Mouse (Mus musculus): ENCODE measurements around the gene Negr1. TPM values are rescaled to one million over a fixed set of nuclear protein-coding genes. Genes with fewer than 3 reads are reported as not detected.

Negr1 gene
- total RNA-seq, 4 experiments from 2014 or later = 0.41 to 0.94 (median 0.84) TPM

- peak; percentile 7 for DNase-seq (ENCODE audit: low spot score)
These were observed 111.0 kb downstream of the Negr1 start for GRCm38 (mm10) chr3:156672560-156672959.

- no peak for DNase-seq (ENCODE audit: low spot score)
These were observed 128.5 kb downstream of the Negr1 start for GRCm38 (mm10) chr3:156690059-156690605.

DNA sequence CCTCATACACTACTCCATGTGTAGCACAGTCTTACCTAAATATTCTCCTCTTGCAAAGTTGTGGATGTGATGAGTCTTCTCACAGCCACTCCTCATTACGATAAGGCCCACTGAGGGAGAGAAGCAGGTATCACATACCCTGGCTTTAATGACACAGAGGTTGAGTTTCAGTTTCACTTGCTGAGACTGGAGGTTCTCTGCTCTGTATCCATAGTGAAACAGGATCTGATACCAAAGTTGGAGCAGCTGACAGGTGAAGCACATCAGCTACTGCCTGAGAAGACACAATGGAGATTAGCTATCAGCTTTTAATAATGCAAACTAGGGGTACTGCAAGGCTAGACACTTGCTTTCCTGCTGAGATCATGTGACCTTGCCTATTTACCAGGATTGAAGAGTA is 137.1 kb downstream of the Negr1 start:
- DNase-seq (ENCODE audit: low spot score) = no peak

DNA sequence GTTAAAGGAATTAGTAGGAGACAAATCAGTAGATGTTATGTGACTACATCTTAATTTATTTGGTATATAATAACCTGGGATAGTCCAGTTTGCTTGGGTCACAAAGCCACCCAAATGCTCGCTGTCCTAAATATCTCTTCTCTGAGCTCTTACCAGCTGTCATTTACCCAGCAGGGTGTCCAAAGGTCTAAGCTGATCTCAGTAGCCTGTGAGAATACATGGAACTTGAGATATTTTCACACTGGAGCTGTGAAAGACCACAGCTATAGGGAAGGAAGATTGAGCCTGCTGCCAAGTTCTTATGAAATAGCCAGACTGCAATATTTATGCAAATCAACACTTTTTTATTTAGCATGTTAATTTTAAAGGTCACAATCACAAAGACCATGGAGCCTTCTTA is 141.6 kb downstream of the Negr1 start:
- DNase-seq (ENCODE audit: low spot score) = no peak

GRCm38 (mm10) chr3:156710240-156710639 is 148.6 kb downstream of the Negr1 start:
- no peak for DNase-seq (ENCODE audit: low spot score)

DNA sequence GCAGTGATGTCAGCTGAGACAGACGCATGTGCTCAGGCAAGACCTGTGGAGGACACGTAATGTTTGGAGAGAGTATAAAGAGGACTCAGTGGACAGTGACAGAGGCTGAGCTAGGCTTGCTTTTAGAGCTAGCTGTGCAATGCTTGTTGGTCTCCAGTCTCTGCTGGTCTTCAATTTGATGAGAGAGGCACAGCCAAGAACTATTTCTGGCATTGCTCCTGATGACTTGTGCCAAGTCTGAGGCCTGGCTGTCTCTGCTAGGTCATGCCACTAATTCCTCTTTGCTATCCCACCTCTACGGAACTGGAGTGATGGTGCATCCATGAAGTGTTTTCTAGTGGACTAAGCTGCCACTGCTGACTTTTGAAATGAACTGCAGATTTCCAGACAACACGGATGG is 149.1 kb downstream of the Negr1 start:
- no peak for DNase-seq (ENCODE audit: low spot score)

DNA sequence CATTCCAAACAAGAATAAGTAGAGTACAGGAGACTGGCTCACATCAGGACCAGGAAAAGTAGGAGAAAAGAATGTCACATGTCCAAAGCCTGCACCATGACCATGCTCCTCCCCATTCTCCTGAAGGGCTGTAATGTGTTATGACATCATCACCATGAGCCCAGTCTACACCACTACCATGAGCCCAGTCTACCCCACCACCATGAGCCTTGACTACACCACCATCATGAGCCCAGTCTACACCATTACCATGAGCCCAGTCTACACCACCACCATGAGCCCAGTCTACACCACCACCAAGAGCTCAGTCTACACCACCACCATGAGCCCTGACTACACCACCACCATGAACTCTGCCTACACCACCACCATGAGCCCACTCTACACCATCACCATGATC is 174.7 kb downstream of the Negr1 start:
- DNase-seq (ENCODE audit: low spot score) = no peak

DNA sequence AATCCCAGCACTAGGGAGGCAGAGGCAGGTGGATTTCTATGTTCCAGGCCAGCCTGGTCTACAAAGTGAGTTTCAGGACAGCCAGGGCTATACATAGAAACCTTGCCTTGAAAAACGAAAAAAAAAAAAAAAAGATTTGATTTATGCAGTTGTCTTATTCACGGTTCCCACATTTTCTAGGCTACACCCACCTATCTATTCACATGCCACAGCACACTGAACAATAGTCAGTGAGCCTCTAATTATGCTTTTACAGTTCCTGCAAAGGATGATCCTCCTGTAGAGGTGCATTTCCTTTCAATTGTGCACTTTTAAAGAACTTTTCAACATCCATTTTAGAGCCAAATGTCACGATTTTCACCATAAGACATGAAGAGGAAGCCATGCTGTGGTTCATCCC is 177.9 kb downstream of the Negr1 start:
- no peak for DNase-seq (ENCODE audit: low spot score)

DNA sequence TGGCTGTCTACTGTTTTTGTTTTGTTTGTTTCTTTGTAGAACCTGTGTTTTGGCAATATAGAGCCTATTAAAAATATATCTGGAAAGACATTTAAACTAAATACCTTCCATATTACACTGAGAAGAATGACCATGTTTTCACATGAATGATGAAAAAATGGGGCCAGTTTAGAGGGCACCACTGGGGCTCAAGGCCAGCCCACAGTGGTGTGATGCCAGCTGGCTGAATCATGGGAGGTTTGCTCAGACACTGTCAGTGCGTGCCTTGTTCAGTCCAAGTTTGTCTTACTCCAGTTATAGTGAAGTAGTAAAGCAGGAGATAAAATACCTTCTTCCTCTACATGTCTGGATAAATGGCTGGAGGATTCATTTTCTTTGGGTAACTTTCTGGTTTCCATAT is 181.7 kb downstream of the Negr1 start:
- no peak for DNase-seq (ENCODE audit: low spot score)

- DNase-seq (ENCODE audit: low spot score) = no peak
These were observed 183.7 kb downstream of the Negr1 start for GRCm38 (mm10) chr3:156745218-156745770.

DNA sequence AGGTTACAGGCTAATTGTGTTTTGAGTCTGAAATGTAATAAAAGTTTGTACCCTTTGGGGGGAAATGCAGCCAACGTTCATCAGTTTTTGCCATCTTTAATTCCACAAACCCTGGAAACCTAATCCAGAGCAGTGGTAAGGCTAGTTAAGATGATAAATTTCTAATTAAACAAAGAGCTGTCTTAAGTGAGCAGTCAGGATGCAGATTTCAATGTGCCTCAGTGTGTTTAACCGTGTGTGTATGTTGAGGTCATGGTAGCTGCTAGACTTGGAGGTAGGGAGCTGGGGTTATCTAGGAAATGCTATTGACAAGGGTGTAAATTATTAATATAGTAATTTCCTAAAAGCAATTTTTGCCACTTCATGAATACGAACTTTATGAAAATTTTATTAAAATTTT is 185.9 kb downstream of the Negr1 start:
- DNase-seq (ENCODE audit: low spot score) = no peak

DNA sequence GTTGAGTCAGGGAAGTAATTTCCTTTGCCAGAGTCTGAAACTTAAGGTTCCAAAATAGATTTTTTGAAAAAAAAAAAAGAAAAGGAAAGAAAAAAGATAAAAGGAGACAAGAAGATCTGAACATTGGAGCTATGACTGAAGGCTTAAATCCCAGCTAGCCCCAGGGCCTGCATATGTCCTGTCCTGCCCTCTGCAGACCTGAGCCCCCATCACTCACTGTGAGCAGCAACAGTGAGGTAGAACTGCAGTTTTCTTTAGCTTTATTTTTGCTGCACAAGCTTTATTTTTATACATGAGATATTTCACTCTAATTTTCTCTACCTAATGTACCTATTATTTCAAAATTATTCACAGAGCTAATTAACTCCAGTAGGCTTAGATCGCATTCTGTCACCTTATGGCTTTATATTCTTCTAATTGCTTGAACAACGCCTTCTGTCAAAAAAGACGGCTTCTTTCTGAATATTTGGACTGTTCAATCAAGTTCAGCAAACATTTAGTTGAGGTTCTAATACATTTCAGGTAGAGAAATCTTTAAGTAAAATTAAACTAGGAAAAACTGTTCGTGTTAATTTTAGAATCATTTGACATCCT is 192.3 kb downstream of the Negr1 start:
- DNase-seq (ENCODE audit: low spot score) = no peak

DNA sequence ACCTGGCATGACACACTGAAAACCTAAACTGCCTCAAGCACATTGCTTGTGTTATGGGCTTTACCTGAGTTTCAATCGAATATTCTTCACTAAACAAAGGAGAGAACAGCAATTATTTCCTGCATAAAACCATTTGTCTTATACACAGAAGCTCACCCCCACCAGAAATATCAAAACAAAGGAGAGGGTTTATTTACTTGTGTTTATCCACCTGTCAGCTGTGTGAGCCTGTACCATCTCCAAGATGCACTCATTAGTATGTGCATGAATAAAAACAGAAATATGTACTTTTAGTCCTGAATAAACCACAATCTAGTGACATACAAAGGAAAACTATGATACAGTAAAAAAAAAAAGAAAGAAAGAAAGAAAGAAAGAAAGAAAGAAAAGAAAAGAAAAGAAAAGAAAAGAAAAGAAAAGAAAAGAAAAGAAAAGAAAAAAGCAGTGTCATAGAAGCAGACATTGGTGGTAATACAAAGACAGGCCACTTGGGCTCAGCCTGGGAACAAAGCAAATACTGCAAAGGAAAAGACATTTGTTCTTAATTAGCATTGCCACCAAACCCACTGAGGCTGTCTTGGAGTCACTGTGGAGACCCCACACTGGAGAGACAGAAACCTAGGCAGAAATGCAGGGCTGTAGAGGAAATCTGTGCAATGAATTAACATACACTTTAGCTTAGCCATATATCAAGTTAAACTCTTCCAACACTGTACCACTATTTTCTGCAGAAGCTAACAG is 193.4 kb downstream of the Negr1 start:
- DNase-seq (ENCODE audit: low spot score) = no peak

DNA sequence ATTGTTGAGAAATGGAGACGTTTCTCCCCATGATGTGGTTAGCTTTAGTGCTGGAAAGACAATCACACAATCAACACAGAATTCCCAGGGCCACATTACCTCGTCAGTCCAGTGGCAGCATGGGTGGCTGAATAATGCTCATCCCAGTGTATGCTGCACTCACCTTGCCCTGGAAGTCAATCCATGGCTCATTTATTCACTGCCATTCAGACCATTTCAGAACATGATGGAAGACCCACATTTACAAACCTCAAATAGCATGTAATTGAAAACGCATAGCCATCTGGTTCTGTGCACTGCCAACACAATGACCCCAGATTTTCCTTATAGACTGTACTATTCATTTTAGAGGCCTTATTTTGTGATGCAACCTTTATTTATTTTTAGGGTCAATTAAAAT is 203.4 kb downstream of the Negr1 start:
- no peak for DNase-seq (ENCODE audit: low spot score)

GRCm38 (mm10) chr3:156766171-156766845 is 204.7 kb downstream of the Negr1 start:
- no peak for DNase-seq (ENCODE audit: low spot score)

- DNase-seq (ENCODE audit: low spot score) = no peak
These were observed 210.0 kb downstream of the Negr1 start for GRCm38 (mm10) chr3:156771626-156772025.

DNA sequence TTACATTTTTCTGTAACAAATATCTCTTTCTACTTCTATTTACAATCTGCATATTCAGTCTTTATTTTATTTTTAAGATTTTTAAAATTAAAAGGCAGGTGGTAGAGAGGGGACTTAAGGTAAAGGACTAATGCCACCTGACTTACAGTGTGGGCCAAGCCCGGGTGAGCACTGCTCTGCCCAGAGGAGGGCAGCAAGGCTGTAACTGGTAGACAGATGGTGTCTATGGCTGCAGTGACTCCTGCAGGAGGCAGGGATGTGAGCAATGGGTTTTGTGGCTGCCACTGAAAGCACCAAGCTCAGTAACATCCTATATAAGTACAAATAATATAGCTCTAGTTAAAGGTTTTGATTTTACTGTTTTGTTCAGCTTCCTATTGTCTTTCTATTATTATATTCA is 210.5 kb downstream of the Negr1 start:
- no peak for DNase-seq (ENCODE audit: low spot score)

DNA sequence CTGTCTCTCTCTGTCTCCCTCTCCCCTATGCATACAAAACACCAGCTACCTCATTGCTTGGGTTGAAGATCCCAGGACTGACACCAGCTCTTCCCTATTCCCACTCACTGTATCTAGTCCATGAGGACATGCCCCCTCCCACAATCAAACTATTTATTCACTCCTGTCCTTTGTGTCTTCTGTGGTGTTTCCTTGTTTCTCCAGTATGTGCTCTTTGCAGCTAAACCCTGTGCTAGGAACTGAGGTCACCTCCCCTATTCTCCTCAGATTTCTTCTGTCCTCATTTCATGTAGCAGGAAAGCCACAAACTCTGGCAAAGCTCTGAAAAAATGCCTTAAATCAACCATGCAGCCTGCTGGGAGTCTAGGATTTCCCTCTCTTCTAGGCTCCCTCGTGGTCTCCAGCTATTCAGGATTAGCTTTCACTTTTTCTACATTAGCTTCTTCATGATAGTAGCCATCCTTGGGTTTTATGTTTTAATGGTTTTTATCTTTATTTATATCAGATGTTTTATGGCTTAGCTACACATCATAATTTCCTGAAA is 222.8 kb downstream of the Negr1 start:
- DNase-seq (ENCODE audit: low spot score) = no peak

GRCm38 (mm10) chr3:156786355-156786754 is 224.8 kb downstream of the Negr1 start:
- DNase-seq (ENCODE audit: low spot score) = no peak

DNA sequence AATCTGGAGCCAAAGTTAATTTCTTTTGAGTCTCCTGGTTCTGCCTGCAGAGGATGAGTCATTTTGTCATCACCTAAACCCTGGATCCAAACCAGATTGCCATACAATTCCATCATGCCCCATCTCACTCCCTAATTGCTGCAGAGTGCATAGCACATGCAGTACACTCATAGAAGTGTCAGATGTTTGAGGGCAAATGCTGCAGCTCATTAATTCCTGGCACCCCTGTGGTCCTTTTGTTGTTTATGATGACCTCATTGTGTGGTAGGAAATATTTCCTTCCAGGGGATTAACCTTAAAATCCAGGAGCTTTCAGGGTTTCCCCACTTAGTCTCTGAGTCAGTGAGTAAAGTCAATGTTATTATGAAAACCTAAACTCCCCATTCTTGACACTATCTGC is 229.6 kb downstream of the Negr1 start:
- no peak for DNase-seq (ENCODE audit: low spot score)

GRCm38 (mm10) chr3:156792743-156793142 is 231.1 kb downstream of the Negr1 start:
- DNase-seq (ENCODE audit: low spot score) = no peak

GRCm38 (mm10) chr3:156794091-156794490 is 232.5 kb downstream of the Negr1 start:
- no peak for DNase-seq (ENCODE audit: low spot score)
